Mouse (Mus musculus) heart, embryonic 16.5 days (tissue): Measurements from ENCODE around the gene Olfr1463. TPM values are rescaled to one million over a fixed set of nuclear protein-coding genes. Genes with fewer than 3 reads are reported as not detected.

ENCODE experiments used
- ATAC-seq: fragments of 200-750 bp; cut with Nextera tagmentation; replicated peaks from 2 replicates; pipeline ENCODE4 v1.8.0; 2017; ENCODE audit warnings: moderate number of reproducible peaks; ENCODE audit not compliant: insufficient read depth, low FRiP score; ENCODE audit errors: extremely low read depth
- H3K27ac ChIP-seq: fragments of 300-500 bp; sonication (generic); 2 replicates; pipeline ENCODE4 v1.5.1; 2014; ENCODE audit warnings: mild to moderate bottlenecking, low read length, control low read depth, moderate library complexity
- H3K27me3 ChIP-seq: fragments of 300-500 bp; sonication (generic); 2 replicates; pipeline ENCODE4 v1.6.1; 2014; ENCODE audit warnings: low read length, mixed read lengths; ENCODE audit not compliant: control insufficient read depth, insufficient read depth
- H3K36me3 ChIP-seq: fragments of 300-500 bp; sonication (generic); 2 replicates; pipeline ENCODE4 v1.6.1; 2014; ENCODE audit not compliant: control insufficient read depth, insufficient read depth
- H3K4me1 ChIP-seq: fragments of 300-500 bp; sonication (generic); 2 replicates; pipeline ENCODE4 v1.6.1; 2014; ENCODE audit warnings: low read length, mixed read lengths; ENCODE audit not compliant: control insufficient read depth, insufficient read depth
- H3K4me2 ChIP-seq: fragments of 300-500 bp; sonication (generic); 2 replicates; pipeline ENCODE4 v1.6.1; 2014; ENCODE audit warnings: low read depth, mild to moderate bottlenecking, control low read depth, low read length
- H3K4me3 ChIP-seq: fragments of 300-500 bp; sonication (generic); 2 replicates; pipeline ENCODE4 v1.5.1; 2014; ENCODE audit warnings: mild to moderate bottlenecking, control low read depth, low read length
- H3K9ac ChIP-seq: fragments of 300-500 bp; sonication (generic); 2 replicates; pipeline ENCODE4 v1.6.1; 2014; ENCODE audit warnings: low read length, control low read depth
- H3K9me3 ChIP-seq: fragments of 300-500 bp; sonication (generic); replicated peaks from 2 replicates; pipeline ENCODE4 v1.6.1; 2016; ENCODE audit warnings: low read length; ENCODE audit not compliant: control insufficient read depth
- WGBS: fragments of 180-500 bp; shearing (Covaris S2); extraction: QIAGEN DNeasy Blood & Tissue Kit; methylation state at CpG from one replicate; pipeline ENCODE4 v1.1.7; 2014; 5-methylcytosine and 5-hydroxymethylcytosine counted together
- polyA plus RNA-seq: library from polyadenylated mRNA; unstranded; fragments of >200 nt; fragmentation: Nextera tagmentation; extraction: Ambion mirVana; gene quantifications from 2 replicates; pipeline ENCODE4 v1.2.1, GENCODE M21; 2015

The Olfr1463 gene
- not detected in 2 replicates for polyA plus RNA-seq

DNA sequence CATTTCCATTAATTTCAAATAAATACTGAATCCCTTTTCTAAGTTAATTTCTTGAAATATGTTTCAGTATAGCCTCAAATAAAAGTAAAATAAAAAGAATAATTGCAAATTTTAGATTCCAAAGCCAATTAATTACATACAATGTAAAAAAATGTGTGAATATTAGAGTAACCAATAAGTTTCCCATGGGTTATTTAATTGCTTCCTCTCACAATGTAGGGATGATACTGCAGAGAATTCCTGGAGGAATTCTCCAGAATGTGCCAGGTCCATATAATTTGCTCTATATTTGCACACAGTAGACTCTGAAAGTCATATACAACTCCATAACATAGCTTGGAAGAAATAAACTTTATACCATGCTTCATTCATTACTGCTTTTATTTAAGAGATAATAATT, at the start of gene Olfr1463:
TSS of gene Olfr1463 (plus strand) at position 301 of the 400 bp plus-strand sequence.
- Histone ChIP-seq H3K4me2 (no peak within 1 kb of the TSS), H3K36me3 (no peaks in the 10 kb centered on the region), H3K9ac (no peak within 1 kb of the TSS), H3K4me3 (no peak within 1 kb of the TSS), H3K27me3 (no peaks in the 10 kb centered on the region), H3K9me3 (peaks cover 8% of the 10 kb centered on the region), H3K4me1 (no peaks in the 10 kb centered on the region), H3K27ac (no peak within 1 kb of the TSS)
- ATAC-seq = no peak

- Histone ChIP-seq H3K9ac (no peak within 1 kb of the TSS), H3K36me3 (no peaks in the 10 kb centered on the region), H3K4me2 (no peak within 1 kb of the TSS), H3K27ac (no peak within 1 kb of the TSS), H3K27me3 (no peaks in the 10 kb centered on the region), H3K4me3 (no peak within 1 kb of the TSS), H3K4me1 (no peaks in the 10 kb centered on the region), H3K9me3 (no peaks in the 10 kb centered on the region; the same call in 1 of the 2 replicates)
- ATAC-seq = no peak
- 80% methylated on average over 1 of the region's 1 CpGs for WGBS
Measured at GRCm38 (mm10) chr19:13185434-13185833, 45.7 kb upstream of the Olfr1463 start, which contains the start of gene Olfr1462. Gene Olfr1462 (plus strand): TSS chr19:13185734.

GRCm38 (mm10) chr19:13221666-13222065, 9.5 kb upstream of the Olfr1463 start:
- H3K4me3 ChIP-seq = no peak overlapping the region
- no peak overlapping the region for H3K4me2 ChIP-seq
- H3K9ac ChIP-seq = no peak overlapping the region
- H3K27me3 ChIP-seq = no peaks in the 10 kb centered on the region
- no peak for ATAC-seq
- 77% methylated on average over 11 of the region's 11 CpGs for WGBS
- H3K27ac ChIP-seq = no peak overlapping the region
- no peaks in the 10 kb centered on the region for H3K4me1 ChIP-seq
- H3K9me3 ChIP-seq = peaks cover 6% of the 10 kb centered on the region; the same call in 1 of the 2 replicates
- H3K36me3 ChIP-seq = no peaks in the 10 kb centered on the region

Other genes starting within 250 kb of the Olfr1463 start
- gene Olfr1451, start 236.3 kb upstream of the Olfr1463 start, polyA plus RNA-seq = not detected in 2 replicates
- gene Olfr1453, start 203.0 kb upstream of the Olfr1463 start, polyA plus RNA-seq = not detected in 2 replicates
- gene Olfr1454, start 170.7 kb upstream of the Olfr1463 start, polyA plus RNA-seq = not detected in 2 replicates
- not detected in 2 replicates for gene Olfr1457, start 133.4 kb upstream of the Olfr1463 start, polyA plus RNA-seq
- gene Olfr1458, start 124.6 kb upstream of the Olfr1463 start, polyA plus RNA-seq = not detected in 2 replicates
- not detected in 2 replicates for gene Olfr1459, start 81.8 kb upstream of the Olfr1463 start, polyA plus RNA-seq
- not detected in 2 replicates for gene Olfr1461, start 68.3 kb upstream of the Olfr1463 start, polyA plus RNA-seq
- not detected in 2 replicates for gene Olfr1462, start 45.6 kb upstream of the Olfr1463 start, polyA plus RNA-seq
- not detected in 2 replicates for gene Olfr1465, start 84.2 kb downstream of the Olfr1463 start, polyA plus RNA-seq
- gene Olfr1466, start 107.5 kb downstream of the Olfr1463 start, polyA plus RNA-seq = not detected in 2 replicates
- gene Olfr1467, start 130.9 kb downstream of the Olfr1463 start, polyA plus RNA-seq = not detected in 2 replicates
- gene Olfr1469, start 176.5 kb downstream of the Olfr1463 start, polyA plus RNA-seq = not detected in 2 replicates
- gene Olfr1471, start 212.1 kb downstream of the Olfr1463 start, polyA plus RNA-seq = not detected in 2 replicates
- gene Olfr1472, start 224.8 kb downstream of the Olfr1463 start, polyA plus RNA-seq = not detected in 2 replicates
- gene Olfr1474, start 238.2 kb downstream of the Olfr1463 start, polyA plus RNA-seq = not detected in 2 replicates
- not detected in 2 replicates for gene Olfr1475, start 248.9 kb downstream of the Olfr1463 start, polyA plus RNA-seq